Mouse (Mus musculus) forebrain, embryonic 14.5 days (tissue): Measurements from ENCODE around the gene Rras. TPM values are rescaled to one million over a fixed set of nuclear protein-coding genes. Genes with fewer than 3 reads are reported as not detected.

Experiments used
- ATAC-seq: fragments of 200-750 bp; cut with Nextera tagmentation; 2 replicates; pipeline ENCODE4 v1.8.0; 2017; ENCODE audit warnings: mild to moderate bottlenecking, moderate library complexity
- DNase-seq: peaks from one replicate; pipeline ENCODE4 v3.0.0-alpha.2; 2015; ENCODE audit warnings: low spot score
- H3K27ac ChIP-seq: fragments of 300-500 bp; sonication (generic); 2 replicates; pipeline ENCODE4 v1.5.1; 2014; ENCODE audit warnings: low read depth, mild to moderate bottlenecking, control low read depth, low read length, moderate library complexity
- H3K27me3 ChIP-seq: fragments of 300-500 bp; sonication (generic); replicated peaks from 2 replicates; pipeline ENCODE4 v1.6.1; 2014; ENCODE audit warnings: low read length, control low read depth, mixed read lengths; ENCODE audit not compliant: control insufficient read depth, insufficient read depth
- H3K36me3 ChIP-seq: fragments of 300-500 bp; sonication (generic); 2 replicates; pipeline ENCODE4 v1.6.1; 2014; ENCODE audit warnings: low read length, control low read depth; ENCODE audit not compliant: control insufficient read depth, insufficient read depth
- H3K4me1 ChIP-seq: fragments of 300-500 bp; sonication (generic); 2 replicates; pipeline ENCODE4 v1.6.1; 2014; ENCODE audit warnings: antibody characterized with exemption, low read length, control low read depth; ENCODE audit not compliant: control insufficient read depth, insufficient read depth
- H3K4me2 ChIP-seq: fragments of 300-500 bp; sonication (generic); 2 replicates; pipeline ENCODE4 v1.6.1; 2014; ENCODE audit warnings: mild to moderate bottlenecking, control low read depth, low read length
- H3K4me3 ChIP-seq: fragments of 300-500 bp; sonication (generic); 2 replicates; pipeline ENCODE4 v1.5.1; 2014; ENCODE audit warnings: low read depth, low read length, control low read depth
- H3K9ac ChIP-seq: fragments of 300-500 bp; sonication (generic); 2 replicates; pipeline ENCODE4 v1.6.1; 2014; ENCODE audit warnings: mild to moderate bottlenecking, low read length, control low read depth, moderate library complexity
- H3K9me3 ChIP-seq: fragments of 300-500 bp; sonication (generic); replicated peaks from 2 replicates; pipeline ENCODE4 v1.6.1; 2016; ENCODE audit warnings: low read length, control low read depth, mixed read lengths; ENCODE audit not compliant: control insufficient read depth
- WGBS: fragments of 180-500 bp; shearing (Covaris S2); extraction: QIAGEN DNeasy Blood & Tissue Kit; methylation state at CpG from one replicate; pipeline ENCODE4 v1.1.7; 2014; 5-methylcytosine and 5-hydroxymethylcytosine counted together
- polyA plus RNA-seq: library from polyadenylated mRNA; unstranded; fragments of >200 nt; fragmentation: Nextera tagmentation; extraction: Ambion mirVana; gene quantifications from 2 replicates; pipeline ENCODE4 v1.2.1, GENCODE M21; 2014

Rras gene
- polyA plus RNA-seq, 1 experiment from 2014 or later: 14.7 TPM

GRCm38 (mm10) chr7:45051601-45051974 is 33.8 kb downstream of the Rras start:
- Histone ChIP-seq H3K36me3 (peaks cover 41% of the 10 kb centered on the region), H3K27ac (peak overlapping the region; percentile 99), H3K4me1 (peaks cover 8% of the 10 kb centered on the region), H3K9ac (peak overlapping the region; percentile 76), H3K27me3 (no peaks in the 10 kb centered on the region), H3K4me3 (peak overlapping the region; percentile 78), H3K9me3 (no peaks in the 10 kb centered on the region), H3K4me2 (peak overlapping the region; percentile 90)
- no peak for ATAC-seq
- DNase-seq: no peak
- 1% methylated on average over 13 of the region's 13 CpGs for whole genome bisulfite sequencing

GRCm38 (mm10) chr7:45052181-45052861 is 34.6 kb downstream of the Rras start:
- Histone ChIP-seq H3K27me3 (no peaks in the 10 kb centered on the region), H3K9me3 (no peaks in the 10 kb centered on the region), H3K4me1 (peaks cover 8% of the 10 kb centered on the region), H3K4me2 (peak overlapping the region; percentile 90), H3K4me3 (peak overlapping the region; percentile 78), H3K36me3 (peaks cover 34% of the 10 kb centered on the region), H3K9ac (peak overlapping the region; percentile 76), H3K27ac (peak overlapping the region; percentile 99)
- no peak for DNase-seq
- 0% methylated on average over 38 of the region's 38 CpGs for WGBS
- no peak for ATAC-seq

GRCm38 (mm10) chr7:45052862-45053116 is 35.0 kb downstream of the Rras start, which contains the start of gene Prr12:
Prr12 (minus strand) TSS chr7:45052881.
- ATAC-seq (no peak), DNase-seq (peak; percentile 78)
- Histone ChIP-seq H3K27ac (peak within 1 kb of the TSS; percentile 99), H3K9ac (peak within 1 kb of the TSS; percentile 76), H3K36me3 (peaks cover 29% of the 10 kb centered on the region), H3K9me3 (no peaks in the 10 kb centered on the region), H3K4me2 (peak within 1 kb of the TSS; percentile 90), H3K27me3 (no peaks in the 10 kb centered on the region), H3K4me1 (peaks cover 8% of the 10 kb centered on the region), H3K4me3 (peak within 1 kb of the TSS; percentile 78)
- WGBS: 0% methylated on average over 9 of the region's 18 CpGs

- ATAC-seq (peak; percentile 60), DNase-seq (peak; percentile 92)
- Histone ChIP-seq H3K4me3 (peak overlapping the region; percentile 78), H3K27ac (peak overlapping the region; percentile 99), H3K27me3 (no peaks in the 10 kb centered on the region), H3K4me1 (peaks cover 8% of the 10 kb centered on the region), H3K4me2 (peak overlapping the region; percentile 90), H3K9ac (peak overlapping the region; percentile 76), H3K36me3 (peaks cover 24% of the 10 kb centered on the region), H3K9me3 (no peaks in the 10 kb centered on the region)
- WGBS: under 1% methylated on average over 28 of the region's 59 CpGs
Observed at GRCm38 (mm10) chr7:45053117-45053930, 35.6 kb downstream of the Rras start.

- under 1% methylated on average over 33 of the region's 33 CpGs for WGBS
- Histone ChIP-seq H3K4me3 (peak overlapping the region; percentile 78), H3K9me3 (no peaks in the 10 kb centered on the region), H3K27me3 (no peaks in the 10 kb centered on the region), H3K4me1 (peaks cover 8% of the 10 kb centered on the region), H3K27ac (peak overlapping the region; percentile 99), H3K9ac (peak overlapping the region; percentile 76), H3K4me2 (peak overlapping the region; percentile 90), H3K36me3 (peaks cover 17% of the 10 kb centered on the region)
- DNase-seq (peak; percentile 98), ATAC-seq (peak; percentile 90)
Observed at GRCm38 (mm10) chr7:45053931-45054510, 36.3 kb downstream of the Rras start.

- DNase-seq (no peak), ATAC-seq (no peak)
- Histone ChIP-seq H3K4me3 (no peak overlapping the region), H3K27ac (no peak overlapping the region), H3K4me2 (no peak overlapping the region), H3K4me1 (peaks cover 10% of the 10 kb centered on the region), H3K9ac (no peak overlapping the region), H3K9me3 (no peaks in the 10 kb centered on the region), H3K27me3 (no peaks in the 10 kb centered on the region), H3K36me3 (no peaks in the 10 kb centered on the region)
- 66% methylated on average over 14 of the region's 14 CpGs for WGBS
Observed at GRCm38 (mm10) chr7:45056329-45056971, 38.7 kb downstream of the Rras start.

- no peak for ATAC-seq
- Histone ChIP-seq H3K4me2 (no peak overlapping the region), H3K27ac (no peak overlapping the region), H3K9ac (no peak overlapping the region), H3K27me3 (no peaks in the 10 kb centered on the region), H3K36me3 (no peaks in the 10 kb centered on the region), H3K4me3 (no peak overlapping the region), H3K4me1 (peaks cover 11% of the 10 kb centered on the region), H3K9me3 (no peaks in the 10 kb centered on the region)
- DNase-seq: no peak
Observed at GRCm38 (mm10) chr7:45056972-45057348, 39.2 kb downstream of the Rras start.

- Histone ChIP-seq H3K36me3 (no peaks in the 10 kb centered on the region), H3K4me1 (peaks cover 11% of the 10 kb centered on the region), H3K9me3 (no peaks in the 10 kb centered on the region), H3K27ac (peak overlapping the region; percentile 71), H3K9ac (no peak overlapping the region), H3K4me3 (no peak overlapping the region), H3K27me3 (no peaks in the 10 kb centered on the region), H3K4me2 (0 out of 2 replicates have a peak overlapping the region, but pooled peaks have one; percentile 1)
- ATAC-seq (no peak), DNase-seq (peak; percentile 46)
- WGBS: 79% methylated on average over 10 of the region's 10 CpGs
Observed at GRCm38 (mm10) chr7:45058607-45059571, 41.1 kb downstream of the Rras start.
